Mouse (Mus musculus) liver, postnatal 0 days (tissue): ENCODE measurements around the gene Cpne8.

Experiments used
- CTCF ChIP-seq: sonication (generic); IDR thresholded peaks from 2 replicates; pipeline ENCODE4 v1.5.1; 2016; ENCODE audit warnings: antibody characterized with exemption, low read depth
- EP300 ChIP-seq: IDR thresholded peaks from 2 replicates; pipeline ENCODE4 v1.6.1; 2016; ENCODE audit warnings: antibody characterized with exemption, low read depth, mild to moderate bottlenecking

DNA sequence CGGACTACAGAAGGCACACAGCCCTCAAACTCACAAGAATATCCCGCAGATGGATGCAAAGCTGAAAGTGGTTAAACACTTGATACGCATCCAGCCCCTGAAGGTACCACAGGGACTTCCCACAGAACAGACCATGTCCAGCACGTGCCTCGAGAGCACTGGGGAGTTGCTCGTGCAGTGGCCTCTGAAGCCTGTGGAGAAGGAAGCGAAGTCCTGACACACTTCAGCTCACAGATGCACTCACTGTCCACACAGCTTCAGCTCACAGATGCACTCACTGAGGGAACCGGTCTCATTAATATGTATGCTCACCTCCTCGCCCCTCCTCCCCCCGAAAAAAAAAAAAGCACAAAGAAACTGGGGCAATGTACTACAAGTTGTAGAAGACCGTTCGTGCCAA, 117.6 kb downstream of the Cpne8 start:
- no peak for TF ChIP-seq CTCF
- TF ChIP-seq EP300, result no peak
